Mouse (Mus musculus) neural tube, embryonic 11.5 days (tissue): Measurements from ENCODE around the gene Slc17a5. TPM values are rescaled to one million over a fixed set of nuclear protein-coding genes. Genes with fewer than 3 reads are reported as not detected.

Experiments used
- ATAC-seq: fragments of 200-750 bp; cut with Nextera tagmentation; 2 replicates; pipeline ENCODE4 v1.8.0; 2017; ENCODE audit warnings: moderate number of reproducible peaks, mild to moderate bottlenecking, moderate TSS enrichment, moderate library complexity; ENCODE audit not compliant: insufficient read depth, low FRiP score, low TSS enrichment
- DNase-seq: peaks from one replicate; pipeline ENCODE4 v3.0.0-alpha.2; 2015; ENCODE audit warnings: low spot score
- H3K27ac ChIP-seq: fragments of 300-500 bp; sonication (generic); 2 replicates; pipeline ENCODE4 v1.5.1; 2014; ENCODE audit warnings: low read depth, mild to moderate bottlenecking, low read length
- H3K27me3 ChIP-seq: fragments of 300-500 bp; sonication (generic); 2 replicates; pipeline ENCODE4 v1.6.1; 2014; ENCODE audit warnings: mild to moderate bottlenecking, low read length, mixed read lengths; ENCODE audit not compliant: control insufficient read depth, insufficient read depth
- H3K36me3 ChIP-seq: fragments of 300-500 bp; sonication (generic); 2 replicates; pipeline ENCODE4 v1.6.1; 2014; ENCODE audit warnings: mild to moderate bottlenecking, low read length, moderate library complexity, mixed read lengths; ENCODE audit not compliant: control insufficient read depth, insufficient read depth
- H3K4me1 ChIP-seq: fragments of 300-500 bp; sonication (generic); 2 replicates; pipeline ENCODE4 v1.6.1; 2014; ENCODE audit warnings: low read length, mixed read lengths; ENCODE audit not compliant: control insufficient read depth, insufficient read depth
- H3K4me2 ChIP-seq: fragments of 300-500 bp; sonication (generic); 2 replicates; pipeline ENCODE4 v1.6.1; 2014; ENCODE audit warnings: low read depth, mild to moderate bottlenecking, moderate library complexity
- H3K4me3 ChIP-seq: fragments of 300-500 bp; sonication (generic); 2 replicates; pipeline ENCODE4 v1.5.1; 2014; ENCODE audit warnings: low read depth, low read length
- H3K9ac ChIP-seq: fragments of 300-500 bp; sonication (generic); 2 replicates; pipeline ENCODE4 v1.6.1; 2014; ENCODE audit warnings: mild to moderate bottlenecking, low read length
- H3K9me3 ChIP-seq: fragments of 300-500 bp; sonication (generic); 2 replicates; pipeline ENCODE4 v1.6.1; 2016; ENCODE audit warnings: low read length; ENCODE audit not compliant: control insufficient read depth
- WGBS: fragments of 180-500 bp; shearing (Covaris S2); extraction: QIAGEN DNeasy Blood & Tissue Kit; methylation state at CpG from one replicate; pipeline ENCODE4 v1.1.7; 2014; 5-methylcytosine and 5-hydroxymethylcytosine counted together
- polyA plus RNA-seq: library from polyadenylated mRNA; unstranded; fragments of >200 nt; fragmentation: Nextera tagmentation; extraction: Ambion mirVana; gene quantifications from 2 replicates; pipeline ENCODE4 v1.2.1, GENCODE M21; 2014

Gene Slc17a5
- polyA plus RNA-seq, 1 experiment from 2014 or later: 10.6 TPM

GRCm38 (mm10) chr9:78516125-78516524 lies 71.7 kb downstream of the Slc17a5 start:
- no peaks in the 10 kb centered on the region for H3K27me3 ChIP-seq
- no peak overlapping the region for H3K4me3 ChIP-seq
- no peak for ATAC-seq
- H3K27ac ChIP-seq: no peak overlapping the region
- no peak for DNase-seq
- H3K9ac ChIP-seq: no peak overlapping the region
- H3K36me3 ChIP-seq: no peaks in the 10 kb centered on the region
- WGBS: 83% methylated on average over 3 of the region's 3 CpGs
- H3K4me2 ChIP-seq: no peak overlapping the region
- H3K4me1 ChIP-seq: no peaks in the 10 kb centered on the region
- no peaks in the 10 kb centered on the region for H3K9me3 ChIP-seq

- no peaks in the 10 kb centered on the region for H3K9me3 ChIP-seq
- no peak for ATAC-seq
- H3K4me2 ChIP-seq: no peak overlapping the region
- H3K9ac ChIP-seq: no peak overlapping the region
- H3K27me3 ChIP-seq: no peaks in the 10 kb centered on the region
- no peaks in the 10 kb centered on the region for H3K4me1 ChIP-seq
- no peaks in the 10 kb centered on the region for H3K36me3 ChIP-seq
- no peak for DNase-seq
- no peak overlapping the region for H3K27ac ChIP-seq
- WGBS: 82% methylated on average over 4 of the region's 4 CpGs
- H3K4me3 ChIP-seq: no peak overlapping the region
These were observed 73.2 kb downstream of the Slc17a5 start for GRCm38 (mm10) chr9:78514681-78515080.

- Histone ChIP-seq H3K9ac (no peak overlapping the region), H3K4me3 (no peak overlapping the region), H3K27me3 (no peaks in the 10 kb centered on the region), H3K4me1 (no peaks in the 10 kb centered on the region), H3K36me3 (no peaks in the 10 kb centered on the region), H3K27ac (no peak overlapping the region), H3K4me2 (no peak overlapping the region), H3K9me3 (no peaks in the 10 kb centered on the region)
- no peak for DNase-seq
- WGBS: 70% methylated on average over 6 of the region's 6 CpGs
- no peak for ATAC-seq
These were observed 73.9 kb downstream of the Slc17a5 start for GRCm38 (mm10) chr9:78513776-78514500.

- no peak for ATAC-seq
These were observed 76.1 kb downstream of the Slc17a5 start for GRCm38 (mm10) chr9:78511705-78512104.

GRCm38 (mm10) chr9:78508106-78508786 lies 79.6 kb downstream of the Slc17a5 start:
- H3K4me1 ChIP-seq: peaks cover 3% of the 10 kb centered on the region
- no peaks in the 10 kb centered on the region for H3K27me3 ChIP-seq
- H3K27ac ChIP-seq: no peak overlapping the region
- 90% methylated on average over 16 of the region's 16 CpGs for WGBS
- H3K9ac ChIP-seq: no peak overlapping the region
- ATAC-seq (no peak), DNase-seq (no peak)
- no peak overlapping the region for H3K4me2 ChIP-seq
- H3K4me3 ChIP-seq: no peak overlapping the region
- H3K36me3 ChIP-seq: no peaks in the 10 kb centered on the region
- no peaks in the 10 kb centered on the region for H3K9me3 ChIP-seq

More at GRCm38 (mm10) chr9:78511705-78512104, 76.1 kb downstream of the Slc17a5 start:
- Histone ChIP-seq H3K9me3 (no peaks in the 10 kb centered on the region), H3K27me3 (no peaks in the 10 kb centered on the region), H3K4me1 (no peaks in the 10 kb centered on the region), H3K9ac (no peak overlapping the region), H3K36me3 (no peaks in the 10 kb centered on the region), H3K27ac (no peak overlapping the region), H3K4me3 (no peak overlapping the region), H3K4me2 (no peak overlapping the region)
- WGBS: 92% methylated on average over 5 of the region's 5 CpGs
- DNase-seq: no peak

- Histone ChIP-seq H3K4me3 (no peak overlapping the region), H3K27me3 (no peaks in the 10 kb centered on the region), H3K9me3 (no peaks in the 10 kb centered on the region), H3K9ac (no peak overlapping the region), H3K27ac (no peak overlapping the region), H3K4me1 (peaks cover 8% of the 10 kb centered on the region), H3K4me2 (no peak overlapping the region), H3K36me3 (no peaks in the 10 kb centered on the region)
- DNase-seq: no peak
- WGBS: 88% methylated on average over 7 of the region's 7 CpGs
- no peak for ATAC-seq
These were observed 81.1 kb downstream of the Slc17a5 start for GRCm38 (mm10) chr9:78506722-78507077.

GRCm38 (mm10) chr9:78506002-78506721 lies 81.7 kb downstream of the Slc17a5 start:
- no peak overlapping the region for H3K9ac ChIP-seq
- peaks cover 8% of the 10 kb centered on the region for H3K4me1 ChIP-seq
- no peaks in the 10 kb centered on the region for H3K9me3 ChIP-seq
- H3K36me3 ChIP-seq: no peaks in the 10 kb centered on the region
- DNase-seq: no peak
- WGBS: 78% methylated on average over 11 of the region's 11 CpGs
- H3K4me3 ChIP-seq: no peak overlapping the region
- no peak overlapping the region for H3K27ac ChIP-seq
- H3K27me3 ChIP-seq: no peaks in the 10 kb centered on the region
- no peak overlapping the region for H3K4me2 ChIP-seq
- no peak for ATAC-seq

GRCm38 (mm10) chr9:78505223-78505622 lies 82.6 kb downstream of the Slc17a5 start:
- ATAC-seq (no peak), DNase-seq (no peak)
- Histone ChIP-seq H3K27ac (no peak overlapping the region), H3K27me3 (no peaks in the 10 kb centered on the region), H3K36me3 (no peaks in the 10 kb centered on the region), H3K4me3 (no peak overlapping the region), H3K4me2 (no peak overlapping the region), H3K9me3 (no peaks in the 10 kb centered on the region), H3K9ac (no peak overlapping the region), H3K4me1 (peaks cover 8% of the 10 kb centered on the region)
- WGBS: 91% methylated on average over 6 of the region's 6 CpGs
